Mouse (Mus musculus) erythroblast, embryonic 14.5 days (primary cell): ENCODE measurements around the gene Pdrg1. TPM values are rescaled to one million over a fixed set of nuclear protein-coding genes. Genes with fewer than 3 reads are reported as not detected.

ENCODE experiments used
- H3K27me3 ChIP-seq: 2 replicates; pipeline ENCODE4 v1.6.1; 2012; ENCODE audit warnings: inconsistent platforms; ENCODE audit not compliant: control insufficient read depth
- H3K36me3 ChIP-seq: 2 replicates; pipeline ENCODE4 v1.6.1; 2012; ENCODE audit warnings: mild to moderate bottlenecking, inconsistent platforms; ENCODE audit not compliant: control insufficient read depth
- H3K4me1 ChIP-seq: 2 replicates; pipeline ENCODE4 v1.6.1; 2012; ENCODE audit warnings: inconsistent platforms; ENCODE audit not compliant: control insufficient read depth
- H3K4me3 ChIP-seq: replicated peaks from 2 replicates; pipeline ENCODE3; 2012; ENCODE audit warnings: moderate library complexity, mild to moderate bottlenecking, inconsistent platforms
- H3K9me3 ChIP-seq: 2 replicates; pipeline ENCODE4 v1.6.1; 2012; ENCODE audit warnings: low read length, inconsistent platforms, mixed read lengths; ENCODE audit not compliant: control insufficient read depth
- GATA1 ChIP-seq: IDR thresholded peaks from 2 replicates; pipeline ENCODE4 v1.6.1; 2012; ENCODE audit warnings: low read length, inconsistent platforms, mixed read lengths
- TAL1 ChIP-seq: IDR thresholded peaks from 3 replicates; pipeline ENCODE4 v1.6.1; 2012; ENCODE audit warnings: low read length, inconsistent platforms, mixed read lengths
- polyA plus RNA-seq: library from polyadenylated mRNA; stranded (reverse); fragments of >175 nt; gene quantifications from 2 replicates; pipeline ENCODE4 v1.2.3, GENCODE M21; 2012

Gene Pdrg1
- polyA plus RNA-seq, 1 experiment, result 1.4 TPM

DNA sequence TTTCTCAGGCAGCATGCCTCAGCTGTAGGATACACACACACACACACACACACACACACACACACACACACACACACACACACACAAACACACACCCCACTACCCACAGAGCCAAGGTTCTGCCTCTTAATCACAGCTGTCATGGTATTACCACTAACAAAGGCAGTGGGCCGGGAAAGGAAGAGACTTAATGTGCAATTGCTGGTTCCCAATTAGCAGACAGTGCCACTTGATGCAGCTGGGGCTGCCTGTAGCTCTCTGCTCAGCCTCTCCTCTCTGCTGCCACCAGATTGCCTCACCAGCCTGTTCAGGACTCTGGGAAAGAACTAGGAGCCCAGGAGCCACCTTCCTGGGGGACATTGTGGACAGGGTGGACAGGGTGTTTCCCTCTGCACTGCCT lies 29.6 kb downstream of the Pdrg1 start:
- no peaks in the 10 kb centered on the region for H3K9me3 ChIP-seq
- no peaks in the 10 kb centered on the region for H3K36me3 ChIP-seq
- no peaks in the 10 kb centered on the region for H3K27me3 ChIP-seq
- H3K4me3 ChIP-seq, result no peak overlapping the region
- TF ChIP-seq TAL1 (no peak), GATA1 (no peak)
- no peaks in the 10 kb centered on the region for H3K4me1 ChIP-seq

DNA sequence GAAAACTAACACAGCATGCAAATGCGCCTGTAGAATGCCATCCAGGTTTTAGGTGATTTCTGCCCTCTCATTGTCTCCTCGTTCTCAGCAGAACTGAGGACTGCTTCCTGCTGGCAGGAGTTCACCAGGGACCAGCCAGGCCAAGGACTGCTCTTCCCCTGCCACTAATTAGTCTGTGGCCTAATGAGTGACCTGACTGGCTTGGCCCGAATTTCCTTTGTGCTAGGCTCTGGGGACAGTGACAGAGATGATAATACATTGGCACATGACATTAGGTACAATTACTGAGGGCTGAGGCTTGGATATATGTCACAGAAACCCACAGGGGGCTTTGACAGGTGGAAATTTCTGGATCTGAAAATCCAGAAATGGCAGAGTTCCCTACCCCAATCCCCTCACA lies 38.2 kb downstream of the Pdrg1 start:
- Histone ChIP-seq H3K9me3 (no peaks in the 10 kb centered on the region), H3K36me3 (no peaks in the 10 kb centered on the region), H3K4me1 (no peaks in the 10 kb centered on the region), H3K4me3 (no peak overlapping the region), H3K27me3 (no peaks in the 10 kb centered on the region)
- TF ChIP-seq TAL1 (no peak), GATA1 (no peak)

DNA sequence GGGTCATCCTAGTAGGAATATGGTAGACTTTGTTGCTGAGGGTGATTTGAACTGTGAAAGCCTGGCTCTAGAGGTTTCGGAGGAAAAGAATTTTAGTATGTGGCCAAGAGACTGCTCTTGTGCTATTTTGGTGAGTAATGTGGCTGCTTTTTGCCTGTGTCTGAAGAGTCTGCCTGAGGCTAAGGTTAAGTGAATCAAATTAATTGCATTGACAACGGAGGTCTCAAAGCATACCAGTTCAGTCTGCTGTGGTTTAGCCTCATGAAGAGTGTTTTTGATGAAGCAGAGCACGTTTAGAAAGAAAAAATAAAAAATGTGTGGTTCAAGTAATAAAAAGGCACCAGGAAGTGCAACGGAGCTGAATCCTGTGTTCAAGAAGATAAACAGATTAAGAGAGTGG lies 49.7 kb downstream of the Pdrg1 start:
- TF ChIP-seq GATA1, result no peak
- TF ChIP-seq TAL1, result no peak
- H3K27me3 ChIP-seq, result peaks cover 26% of the 10 kb centered on the region
- H3K4me1 ChIP-seq, result peaks cover 2% of the 10 kb centered on the region; the same call in 1 of the 2 replicates
- H3K9me3 ChIP-seq, result no peaks in the 10 kb centered on the region
- H3K36me3 ChIP-seq, result no peaks in the 10 kb centered on the region
- no peak overlapping the region for H3K4me3 ChIP-seq

GRCm38 (mm10) chr2:152962091-152962793 lies 53.0 kb downstream of the Pdrg1 start, which contains the start of gene Ttll9:
Ttll9 (plus strand) TSS chr2:152962485.
- H3K4me3 ChIP-seq, result peak within 1 kb of the TSS; percentile 35
- TF ChIP-seq TAL1 (no peak), GATA1 (no peak)
- H3K4me1 ChIP-seq, result peaks cover 2% of the 10 kb centered on the region; the same call in 1 of the 2 replicates

More at GRCm38 (mm10) chr2:152962091-152962793, 53.0 kb downstream of the Pdrg1 start, which contains the start of gene Ttll9:
- peaks cover 28% of the 10 kb centered on the region for H3K27me3 ChIP-seq
- H3K9me3 ChIP-seq, result no peaks in the 10 kb centered on the region
- H3K36me3 ChIP-seq, result no peaks in the 10 kb centered on the region

Other genes with a start within 250 kb of the Pdrg1 start
- 212 and 213 TPM in 2 replicates for gene Bcl2l1, start 183.7 kb downstream of the Pdrg1 start, polyA plus RNA-seq
- 4.9 and 5.7 TPM in 2 replicates for gene Tpx2, start 167.5 kb downstream of the Pdrg1 start, polyA plus RNA-seq
- not detected in 2 replicates for gene Mylk2, start 104.1 kb downstream of the Pdrg1 start, polyA plus RNA-seq
- not detected in 2 replicates for gene Foxs1, start 82.2 kb downstream of the Pdrg1 start, polyA plus RNA-seq
- not detected in 2 replicates for gene Dusp15, start 63.7 kb downstream of the Pdrg1 start, polyA plus RNA-seq
- not detected in 2 replicates for gene Ttll9, start 52.9 kb downstream of the Pdrg1 start, polyA plus RNA-seq
- not detected in 2 replicates for gene Xkr7, start 16.4 kb upstream of the Pdrg1 start, polyA plus RNA-seq
- gene Ccm2l, start 50.5 kb upstream of the Pdrg1 start, polyA plus RNA-seq, result 0.02 TPM in 1 of 2 replicates, not detected in the other
- 0.09 and 0.13 TPM in 2 replicates for gene Hck, start 93.0 kb upstream of the Pdrg1 start, polyA plus RNA-seq
- 2.4 and 2.8 TPM in 2 replicates for gene Tm9sf4, start 145.9 kb upstream of the Pdrg1 start, polyA plus RNA-seq
- gene Tspyl3, start 210.0 kb upstream of the Pdrg1 start, polyA plus RNA-seq, result 0.14 and 0.16 TPM in 2 replicates
- gene Plagl2, start 226.0 kb upstream of the Pdrg1 start, polyA plus RNA-seq, result 2.2 and 2.3 TPM in 2 replicates
- gene Pofut1, start 226.1 kb upstream of the Pdrg1 start, polyA plus RNA-seq, result 0.58 and 0.97 TPM in 2 replicates